In the genomic region with DNA sequence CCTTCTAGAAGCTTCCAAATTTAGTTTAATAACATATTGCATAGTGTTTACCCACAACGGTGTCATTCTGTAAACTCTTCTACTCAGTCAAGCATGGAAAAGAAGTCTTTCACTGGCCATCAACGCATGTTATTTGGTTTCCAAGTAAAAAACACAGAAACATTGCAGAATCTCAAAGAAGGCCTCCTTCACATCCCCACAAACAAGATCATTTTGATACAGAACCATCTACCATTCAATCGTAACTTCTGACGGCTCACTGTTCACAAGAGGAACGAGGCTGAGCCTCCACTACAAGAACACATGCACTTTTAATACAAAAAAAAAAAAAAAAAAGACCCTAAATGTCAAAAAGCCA, we compare ENCODE assay signal across 7 mouse cellular contexts. TPM values are rescaled to one million over a fixed set of nuclear protein-coding genes. Genes with fewer than 3 reads are reported as not detected.
DNase-seq lines count a peak whose midpoint lies in the region; ATAC-seq lines count a peak whose summit lies in the region.

No protein-coding gene starts in this region.

- DNase-seq in right cerebral cortex, postnatal 4 days: no peak

- H3K9me3 ChIP-seq in megakaryocyte, embryonic 14.5 days: no peaks in the 10 kb centered on the region
- no peaks in the 10 kb centered on the region for H3K9me3 ChIP-seq in limb, embryonic 13.5 days
- H3K9me3 ChIP-seq in stomach, embryonic 15.5 days: no peaks in the 10 kb centered on the region

- H3K4me1 ChIP-seq in megakaryocyte, embryonic 14.5 days: peaks cover 67% of the 10 kb centered on the region
- H3K4me1 ChIP-seq in limb, embryonic 13.5 days: peaks cover 21% of the 10 kb centered on the region
- H3K4me1 ChIP-seq in stomach, embryonic 15.5 days: peaks cover 8% of the 10 kb centered on the region; the same call in 1 of the 2 replicates

- H3K27ac ChIP-seq in limb, embryonic 13.5 days: no peak overlapping the region
- no peak overlapping the region for H3K27ac ChIP-seq in stomach, embryonic 15.5 days

- peaks cover 12% of the 10 kb centered on the region for H3K36me3 ChIP-seq in megakaryocyte, embryonic 14.5 days (replicated peaks; ENCODE audit: low read length)
- no peaks in the 10 kb centered on the region for H3K36me3 ChIP-seq in limb, embryonic 13.5 days
- H3K36me3 ChIP-seq in stomach, embryonic 15.5 days: no peaks in the 10 kb centered on the region

- peak overlapping the region; percentile 97 for H3K9ac ChIP-seq in limb, embryonic 13.5 days
- no peak overlapping the region for H3K9ac ChIP-seq in stomach, embryonic 15.5 days

- H3K4me3 ChIP-seq in megakaryocyte, embryonic 14.5 days (replicated peaks): peak overlapping the region; percentile 99
- peak overlapping the region; percentile 99 for H3K4me3 ChIP-seq in limb, embryonic 13.5 days
- H3K4me3 ChIP-seq in stomach, embryonic 15.5 days (replicated peaks): peak overlapping the region; percentile 93

- no peaks in the 10 kb centered on the region for H3K27me3 ChIP-seq in megakaryocyte, embryonic 14.5 days (replicated peaks)
- H3K27me3 ChIP-seq in limb, embryonic 13.5 days: no peaks in the 10 kb centered on the region
- H3K27me3 ChIP-seq in stomach, embryonic 15.5 days (replicated peaks): no peaks in the 10 kb centered on the region

- no peak for ATAC-seq in megakaryocyte, adult 5-6 weeks (ENCODE audit: poor library complexity, severe bottlenecking)
- peak; percentile 26; the same call in 1 of the 2 replicates for ATAC-seq in erythroblast, adult 5-6 weeks (replicated peaks; ENCODE audit: low FRiP score, poor library complexity, severe bottlenecking)
- ATAC-seq in limb, embryonic 13.5 days (ENCODE audit: low FRiP score, low read depth): no peak
- no peak for ATAC-seq in stomach, embryonic 15.5 days (ENCODE audit: insufficient read depth, low FRiP score, low read depth)
- no peak for ATAC-seq in granulocyte monocyte progenitor cell, adult 5-6 weeks (replicated peaks; ENCODE audit: poor library complexity, severe bottlenecking)

- 39% methylated on average over 5 of the region's 5 CpGs for WGBS in limb, embryonic 13.5 days
- 24% methylated on average over 5 of the region's 5 CpGs for WGBS in stomach, embryonic 15.5 days

- H3K4me2 ChIP-seq in limb, embryonic 13.5 days (replicated peaks): peak overlapping the region; percentile 73
- peak overlapping the region; percentile 58 for H3K4me2 ChIP-seq in stomach, embryonic 15.5 days

RNA-seq across cellular contexts. Expression of a gene that starts 1.2 kb away (rescaled TPM):
- polyA plus RNA-seq in megakaryocyte, embryonic 14.5 days (2012; ENCODE audit: insufficient read depth, low replicate concordance): 4.3 and 8.7 TPM in 2 replicates
- 44.1 and 47.0 TPM in 2 replicates for total RNA-seq in megakaryocyte, adult 5-6 weeks (2015)
- total RNA-seq in megakaryocyte, adult 5-6 weeks (2017): 71.1 and 77.2 TPM in 2 replicates
- total RNA-seq in erythroblast, adult 5-6 weeks (2015; ENCODE audit: low replicate concordance): 203 and 214 TPM in 2 replicates
- total RNA-seq in erythroblast, adult 5-6 weeks (2017; ENCODE audit: low replicate concordance): 462 and 508 TPM in 2 replicates
- polyA plus RNA-seq in limb, embryonic 13.5 days (2015; fragmentation: Nextera tagmentation; extraction: Ambion mirVana): 27.6 and 30.4 TPM in 2 replicates
- 23.8 and 25.1 TPM in 2 replicates for polyA plus RNA-seq in stomach, embryonic 15.5 days (2015; fragmentation: Nextera tagmentation; extraction: Ambion mirVana)
- 47.6 and 48.6 TPM in 2 replicates for total RNA-seq in granulocyte monocyte progenitor cell, adult 5-6 weeks (2014; fragmentation: Nextera tagmentation)
- 57.7 and 76.1 TPM in 2 replicates for total RNA-seq in granulocyte monocyte progenitor cell, adult 5-6 weeks (2017)

RNA-seq across cellular contexts. Expression of a gene that starts 26.4 kb away (rescaled TPM):
- not detected in 2 replicates for polyA plus RNA-seq in megakaryocyte, embryonic 14.5 days (2012; ENCODE audit: insufficient read depth, low replicate concordance)
- total RNA-seq in megakaryocyte, adult 5-6 weeks (2015): not detected in 2 replicates
- not detected in 2 replicates for total RNA-seq in megakaryocyte, adult 5-6 weeks (2017)
- total RNA-seq in erythroblast, adult 5-6 weeks (2015; ENCODE audit: low replicate concordance): not detected in 2 replicates
- total RNA-seq in erythroblast, adult 5-6 weeks (2017; ENCODE audit: low replicate concordance): not detected in 2 replicates
- polyA plus RNA-seq in limb, embryonic 13.5 days (2015; fragmentation: Nextera tagmentation; extraction: Ambion mirVana): not detected in 2 replicates
- not detected in 2 replicates for polyA plus RNA-seq in stomach, embryonic 15.5 days (2015; fragmentation: Nextera tagmentation; extraction: Ambion mirVana)
- total RNA-seq in granulocyte monocyte progenitor cell, adult 5-6 weeks (2014; fragmentation: Nextera tagmentation): not detected in 2 replicates
- not detected in 2 replicates for total RNA-seq in granulocyte monocyte progenitor cell, adult 5-6 weeks (2017)

RNA-seq across cellular contexts. Expression of a gene that starts 44.1 kb away (rescaled TPM):
- polyA plus RNA-seq in megakaryocyte, embryonic 14.5 days (2012; ENCODE audit: insufficient read depth, low replicate concordance): 30.5 and 53.9 TPM in 2 replicates
- 14.4 and 14.6 TPM in 2 replicates for total RNA-seq in megakaryocyte, adult 5-6 weeks (2015)
- total RNA-seq in megakaryocyte, adult 5-6 weeks (2017): 15.7 and 16.0 TPM in 2 replicates
- total RNA-seq in erythroblast, adult 5-6 weeks (2015; ENCODE audit: low replicate concordance): 5.6 and 13.4 TPM in 2 replicates
- total RNA-seq in erythroblast, adult 5-6 weeks (2017; ENCODE audit: low replicate concordance): 14.4 and 17.8 TPM in 2 replicates
- polyA plus RNA-seq in limb, embryonic 13.5 days (2015; fragmentation: Nextera tagmentation; extraction: Ambion mirVana): 31.0 and 33.5 TPM in 2 replicates
- 31.5 and 36.5 TPM in 2 replicates for polyA plus RNA-seq in stomach, embryonic 15.5 days (2015; fragmentation: Nextera tagmentation; extraction: Ambion mirVana)
- total RNA-seq in granulocyte monocyte progenitor cell, adult 5-6 weeks (2014; fragmentation: Nextera tagmentation): 36.3 and 36.4 TPM in 2 replicates
- total RNA-seq in granulocyte monocyte progenitor cell, adult 5-6 weeks (2017): 23.1 and 23.7 TPM in 2 replicates
